Mouse (Mus musculus) MEL (cell line): ENCODE results near the gene Pon3.
A peak's percentile ranks its signal among the peaks of the same experiment; 100 is the strongest.

ENCODE experiments used
- CTCF ChIP-seq, 3 experiments: IDR thresholded peaks in 2 of 3; conservative IDR thresholded peaks in 1 of 3; 2 replicates each; pipeline ENCODE4 v1.5.1; 2011 to 2012; ENCODE audit warnings: low read length in 3 of 3, low read depth in 2 of 3, mild to moderate bottlenecking in 2 of 3, improper control_type of control experiment in 1 of 3, inconsistent platforms in 1 of 3, mixed read lengths in 1 of 3, moderate library complexity in 1 of 3; ENCODE audit not compliant: control insufficient read depth in 1 of 3, insufficient read depth in 1 of 3, poor library complexity in 1 of 3, severe bottlenecking in 1 of 3
- E2F4 ChIP-seq: IDR thresholded peaks from 2 replicates; pipeline ENCODE4 v1.6.1; 2011; ENCODE audit warnings: low read depth, low read length, improper control_type of control experiment, borderline replicate concordance
- EP300 ChIP-seq, 2 experiments: IDR thresholded peaks; 2 replicates each; pipeline ENCODE4 v1.6.1; 2011; ENCODE audit warnings: improper control_type of control experiment in 2 of 2, low read length in 2 of 2, low read depth in 1 of 2, mild to moderate bottlenecking in 1 of 2
- GABPA ChIP-seq: IDR thresholded peaks from 2 replicates; pipeline ENCODE4 v1.6.1; 2012; ENCODE audit warnings: low read depth, mild to moderate bottlenecking, inconsistent platforms, low read length, improper control_type of control experiment, moderate library complexity
- POLR2A ChIP-seq, 2 experiments: IDR thresholded peaks; 2 replicates each; pipeline ENCODE4 v1.6.1; 2011 to 2012; ENCODE audit warnings: low read length in 2 of 2, mild to moderate bottlenecking in 2 of 2, control low read depth in 1 of 2, improper control_type of control experiment in 1 of 2, low read depth in 1 of 2, moderate library complexity in 1 of 2; ENCODE audit not compliant: control insufficient read depth in 1 of 2, insufficient read depth in 1 of 2, poor library complexity in 1 of 2
- RAD21 ChIP-seq: IDR thresholded peaks from 2 replicates; pipeline ENCODE4 v1.6.1; 2011; ENCODE audit warnings: mild to moderate bottlenecking, low read depth, low read length, improper control_type of control experiment

DNA sequence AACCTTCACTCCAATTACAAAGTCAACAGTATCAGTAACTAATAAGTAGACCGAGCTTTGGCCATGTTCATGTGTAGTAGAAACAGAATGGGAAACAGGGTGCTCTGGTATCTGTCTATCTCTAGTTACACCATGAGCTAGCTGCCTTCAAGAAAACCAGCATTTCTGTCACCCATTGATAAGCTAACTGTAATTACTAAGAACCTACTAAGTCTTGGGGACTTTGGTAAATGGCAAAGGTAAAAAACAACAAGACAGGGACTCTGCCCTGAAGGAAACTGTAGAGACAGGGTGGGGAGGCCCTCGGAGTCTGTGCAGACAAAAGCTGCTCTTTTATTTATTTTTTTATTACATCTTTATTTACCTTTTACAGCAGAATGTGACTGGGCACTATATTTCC lies 31.3 kb upstream of the Pon3 start:
- TF ChIP-seq E2F4 (no peak), EP300 (IDR thresholded peaks at IDR 0.05; ENCODE audit: low read depth in 1 of 2, low read length in 2 of 2) (peak; percentile 92 to 93), POLR2A (IDR thresholded peaks at IDR 0.05; ENCODE audit: control insufficient read depth in 1 of 2, insufficient read depth in 1 of 2, low read depth in 1 of 2, low read length in 2 of 2, poor library complexity in 1 of 2) (no peak), GABPA (no peak), CTCF (IDR thresholded peaks at IDR 0.05 in 2 of 3, conservative IDR thresholded peaks at IDR 0.05 in 1 of 3; ENCODE audit: control insufficient read depth in 1 of 3, insufficient read depth in 1 of 3, low read depth in 2 of 3, low read length in 3 of 3, poor library complexity in 1 of 3, severe bottlenecking in 1 of 3) (no peak), RAD21 (no peak)
